Mouse (Mus musculus) B cell, adult (primary cell): ENCODE data around the gene Myg1. TPM values are rescaled to one million over a fixed set of nuclear protein-coding genes. Genes with fewer than 3 reads are reported as not detected.

Source experiments
- total RNA-seq: library from RNA; stranded (reverse); gene quantifications from 4 replicates; pipeline ENCODE4 v1.2.4, GENCODE M21; 2023; ENCODE audit not compliant: inconsistent age

Myg1 gene
- 45.9 to 63.6 TPM (median 58.0 TPM) in 4 replicates for total RNA-seq

DNA sequence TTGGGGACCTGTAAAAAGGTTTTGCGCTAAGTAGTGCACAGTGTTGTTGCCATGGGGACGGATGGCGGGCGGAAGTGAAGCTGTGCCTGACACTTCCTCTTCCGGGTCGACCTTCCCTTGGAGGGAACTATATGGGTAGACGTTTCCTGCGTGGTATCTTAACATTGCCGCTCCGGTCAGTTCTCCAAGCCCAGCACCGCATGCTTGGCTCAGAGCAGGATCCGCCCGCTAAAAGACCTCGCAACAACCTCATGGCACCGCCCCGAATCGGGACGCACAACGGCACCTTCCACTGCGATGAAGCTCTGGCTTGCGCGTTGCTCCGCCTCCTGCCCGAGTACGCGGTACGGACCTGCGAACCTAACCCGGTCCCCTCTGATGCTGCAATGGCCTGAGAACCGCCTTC is at the start of gene Myg1:
Gene Myg1 (plus strand): TSS at position 100 of the 406 bp plus-strand sequence.

DNA sequence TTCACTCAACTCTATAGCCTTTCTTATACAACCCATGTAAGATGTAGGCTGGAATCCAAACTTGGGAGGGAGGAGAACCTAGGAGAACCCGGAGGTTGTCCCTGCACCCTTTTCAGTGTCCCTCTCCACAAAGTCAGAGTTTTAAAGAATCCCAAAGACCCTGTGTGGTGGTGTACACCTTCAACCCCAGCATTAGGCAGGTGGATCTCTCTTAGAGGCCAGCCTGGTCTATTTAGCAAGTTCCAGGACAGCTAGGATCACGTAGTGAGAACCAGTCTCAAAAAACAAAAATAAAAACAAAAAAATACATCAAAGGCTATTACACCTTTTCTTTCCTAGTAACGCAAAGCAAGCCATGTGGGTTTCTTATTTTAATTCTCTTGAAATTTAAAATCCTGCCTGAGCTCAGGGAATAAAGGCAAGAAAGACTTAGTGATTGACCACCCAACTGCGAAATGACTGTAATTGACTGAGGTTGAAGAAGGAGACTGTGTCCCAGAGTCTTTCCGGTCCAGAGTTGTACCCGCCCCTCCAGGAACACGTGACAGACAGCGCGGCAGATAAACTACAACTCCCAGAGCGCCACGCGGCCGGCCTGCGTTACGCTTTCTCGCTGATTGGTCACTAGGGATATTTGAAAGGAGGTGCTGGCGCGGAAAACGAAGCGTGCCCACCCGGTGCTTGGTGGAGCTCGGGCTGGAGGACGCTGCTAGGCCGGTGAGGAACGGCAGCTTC is 35.7 kb upstream of the Myg1 start, which contains the start of gene Espl1:
Gene Espl1 (plus strand): TSS at position 634 of the 735 bp plus-strand sequence.

DNA sequence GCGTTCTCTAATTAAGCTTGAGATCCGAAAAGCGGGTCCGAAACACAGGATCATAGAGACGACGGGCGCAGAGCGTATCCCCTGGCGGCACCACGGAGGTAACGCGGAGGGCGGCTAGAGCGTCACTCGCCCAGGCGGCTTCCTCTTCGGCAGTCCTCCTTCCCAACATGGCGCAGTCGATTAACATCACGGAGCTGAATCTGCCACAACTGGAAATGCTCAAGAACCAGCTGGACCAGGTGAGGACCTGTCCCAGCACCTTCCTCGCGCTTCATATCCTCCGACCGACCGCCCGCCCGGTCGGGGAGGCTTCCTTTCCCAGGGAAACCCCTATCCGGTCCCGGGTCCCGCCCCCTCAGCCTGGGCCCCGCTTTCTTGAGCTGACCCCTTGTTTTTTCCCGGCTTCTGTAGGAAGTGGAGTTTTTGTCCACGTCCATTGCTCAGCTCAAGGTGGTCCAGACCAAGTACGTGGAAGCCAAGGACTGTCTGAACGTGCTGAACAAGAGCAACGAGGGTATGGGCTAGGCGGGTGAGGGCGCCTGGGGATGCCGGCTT is 5.4 kb upstream of the Myg1 start, which contains the start of gene Pfdn5:
Gene Pfdn5 (plus strand): TSS at position 95 of the 555 bp plus-strand sequence.

DNA sequence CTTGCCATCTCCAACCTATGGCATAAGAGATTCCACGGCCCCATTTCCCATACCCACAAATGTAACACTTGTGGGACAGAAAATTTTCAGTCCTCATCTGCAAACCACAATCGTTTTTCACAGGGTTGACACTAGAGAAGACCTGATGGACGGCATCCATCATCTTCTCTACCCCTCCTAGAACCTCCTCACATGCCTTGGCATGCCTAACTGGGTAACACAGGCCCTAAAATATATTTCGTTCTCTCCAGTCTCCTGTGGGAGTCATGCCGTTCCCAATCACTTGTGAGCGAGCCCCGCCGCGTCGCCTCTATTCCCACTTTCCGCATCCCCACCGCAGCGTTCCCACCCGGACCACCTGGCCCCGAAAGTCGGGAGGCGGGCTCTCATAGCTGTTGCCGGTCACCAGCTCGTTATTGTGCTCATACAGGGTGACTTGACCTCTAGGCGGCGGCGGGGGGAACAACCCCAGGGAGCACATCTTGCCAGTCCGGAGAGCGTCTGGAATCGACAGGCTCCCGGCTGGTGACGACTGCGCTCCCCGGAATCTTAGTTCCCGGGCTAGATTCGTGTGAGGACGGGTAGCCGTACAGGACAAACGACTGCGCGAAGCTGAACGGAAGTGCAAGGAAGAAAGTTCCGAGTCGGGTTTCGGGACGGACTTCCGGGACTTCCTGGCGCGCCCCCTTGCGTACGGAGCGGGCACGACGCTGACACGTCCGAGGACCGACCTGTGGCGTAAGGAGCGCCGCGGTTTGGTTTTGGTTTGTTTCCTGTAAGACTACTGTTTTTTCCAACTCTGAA is 18.8 kb downstream of the Myg1 start, which contains the start of gene Aaas:
Gene Aaas (minus strand): TSS at position 634 of the 804 bp plus-strand sequence.

DNA sequence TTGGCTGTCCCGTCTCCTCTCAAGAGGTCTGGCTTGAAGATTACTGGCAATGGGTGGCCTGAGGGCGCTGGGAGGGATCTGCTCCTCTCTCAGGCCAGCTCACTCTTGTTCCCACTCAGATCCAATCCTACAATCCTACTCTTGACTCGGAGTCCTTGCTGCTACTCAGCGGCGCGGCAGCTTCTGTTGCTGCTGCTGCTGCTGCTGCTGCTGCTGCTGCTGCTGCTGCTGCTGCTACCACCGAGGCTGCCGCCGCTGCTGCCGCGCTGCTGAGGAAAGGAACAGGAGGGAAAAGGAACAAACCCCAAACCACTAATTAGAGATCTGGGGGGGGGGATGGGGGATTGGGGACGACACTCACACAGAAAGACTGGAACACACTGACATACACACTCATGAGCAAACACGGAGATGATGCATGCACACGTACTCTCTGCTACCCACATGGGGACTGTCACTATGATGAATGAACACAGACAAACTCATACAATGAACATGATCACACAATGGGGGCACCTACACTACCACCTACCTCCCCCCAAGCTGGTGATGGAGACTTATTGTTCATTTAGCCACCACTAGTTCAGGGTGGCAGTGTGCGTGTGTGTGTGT is 35.3 kb downstream of the Myg1 start, which contains the start of gene Sp7:
Gene Sp7 (minus strand): TSS at position 450 of the 612 bp plus-strand sequence.

Other genes starting within 250 kb of the Myg1 start
- 0.32 to 1.5 TPM (median 0.75 TPM) in 4 replicates for gene Tns2, start 231.3 kb upstream of the Myg1 start, total RNA-seq
- 32.5 to 42.3 TPM (median 36.8 TPM) in 4 replicates for gene Spryd3, start 195.5 kb upstream of the Myg1 start, total RNA-seq
- 0.45 to 0.96 TPM (median 0.67 TPM) in 3 of 4 replicates, not detected in the other for gene Igfbp6, start 187.3 kb upstream of the Myg1 start, total RNA-seq
- gene Soat2, start 181.2 kb upstream of the Myg1 start, total RNA-seq: 0.32 to 0.39 TPM in 2 of 4 replicates, not detected in the others
- 124 to 135 TPM (median 129 TPM) in 4 replicates for gene Zfp740, start 128.5 kb upstream of the Myg1 start, total RNA-seq
- gene Csad, start 127.0 kb upstream of the Myg1 start, total RNA-seq: 25.7 to 32.5 TPM (median 28.9 TPM) in 4 replicates
- 156 to 194 TPM (median 184 TPM) in 4 replicates for gene Itgb7, start 99.8 kb upstream of the Myg1 start, total RNA-seq
- 0.18 to 0.48 TPM (median 0.30 TPM) in 4 replicates for gene Rarg, start 74.2 kb upstream of the Myg1 start, total RNA-seq
- not detected in 4 replicates for gene Gm9918, start 61.1 kb upstream of the Myg1 start, total RNA-seq
- 29.3 to 35.7 TPM (median 32.0 TPM) in 4 replicates for gene Mfsd5, start 52.3 kb upstream of the Myg1 start, total RNA-seq
- 1.1 to 3.4 TPM (median 1.9 TPM) in 4 replicates for gene Espl1, start 35.4 kb upstream of the Myg1 start, total RNA-seq
- gene Pfdn5, start 5.6 kb upstream of the Myg1 start, total RNA-seq: 474 to 547 TPM (median 525 TPM) in 4 replicates
- 60.2 to 71.7 TPM (median 65.2 TPM) in 4 replicates for gene Aaas, start 19.1 kb downstream of the Myg1 start, total RNA-seq
- not detected in 4 replicates for gene Sp7, start 35.5 kb downstream of the Myg1 start, total RNA-seq
- gene Sp1, start 74.4 kb downstream of the Myg1 start, total RNA-seq: 147 to 196 TPM (median 158 TPM) in 4 replicates
- gene Amhr2, start 113.7 kb downstream of the Myg1 start, total RNA-seq: 0.29 to 4.4 TPM (median 2.5 TPM) in 4 replicates
- gene Prr13, start 127.3 kb downstream of the Myg1 start, total RNA-seq: 93.8 to 109 TPM (median 102 TPM) in 4 replicates
- gene Pcbp2, start 138.8 kb downstream of the Myg1 start, total RNA-seq: 695 to 793 TPM (median 756 TPM) in 4 replicates
- 9.8 to 23.4 TPM (median 22.2 TPM) in 3 of 4 replicates, not detected in the other for gene Gm10337, start 172.0 kb downstream of the Myg1 start, total RNA-seq
- 0.72 to 1.7 TPM (median 0.99 TPM) in 4 replicates for gene Map3k12, start 185.4 kb downstream of the Myg1 start, total RNA-seq
- gene Tarbp2, start 186.5 kb downstream of the Myg1 start, total RNA-seq: 41.2 to 56.9 TPM (median 44.9 TPM) in 4 replicates
- 10.3 to 27.3 TPM (median 19.1 TPM) in 4 replicates for gene Npff, start 193.2 kb downstream of the Myg1 start, total RNA-seq